Mouse (Mus musculus): ENCODE results near the gene Hormad2. TPM values are rescaled to one million over a fixed set of nuclear protein-coding genes. Genes with fewer than 3 reads are reported as not detected.

Gene Hormad2
- polyA plus RNA-seq, 1 experiment from 2014 or later = 0.10 TPM

GRCm38 (mm10) chr11:4438211-4438610, 2.7 kb downstream of the Hormad2 start:
- WGBS = 64% methylated on average over 2 of the region's 2 CpGs
- H3K27me3 ChIP-seq = no peaks in the 10 kb centered on the region
- H3K36me3 ChIP-seq = no peaks in the 10 kb centered on the region
- no peak overlapping the region for H3K9ac ChIP-seq
- no peak for ATAC-seq (ENCODE audit: insufficient number of reproducible peaks, insufficient read depth, low FRiP score, low TSS enrichment)
- 0 out of 2 replicates have a peak, but pooled peaks cover 3% of the 10 kb centered on the region for H3K4me1 ChIP-seq
- no peak overlapping the region for H3K4me3 ChIP-seq
- H3K4me2 ChIP-seq (replicated peaks) = no peak overlapping the region
- no peak overlapping the region for H3K27ac ChIP-seq
- no peaks in the 10 kb centered on the region for H3K9me3 ChIP-seq

GRCm38 (mm10) chr11:4437318-4437717, 3.6 kb downstream of the Hormad2 start:
- H3K4me3 ChIP-seq = no peak overlapping the region
- no peak overlapping the region for H3K9ac ChIP-seq
- no peaks in the 10 kb centered on the region for H3K27me3 ChIP-seq
- no peaks in the 10 kb centered on the region for H3K9me3 ChIP-seq
- H3K27ac ChIP-seq = no peak overlapping the region
- 87% methylated on average over 1 of the region's 1 CpGs for WGBS
- H3K4me2 ChIP-seq (replicated peaks) = no peak overlapping the region
- H3K4me1 ChIP-seq = 0 out of 2 replicates have a peak, but pooled peaks cover 3% of the 10 kb centered on the region
- no peaks in the 10 kb centered on the region for H3K36me3 ChIP-seq
- ATAC-seq (ENCODE audit: insufficient number of reproducible peaks, insufficient read depth, low FRiP score, low TSS enrichment) = no peak

DNA sequence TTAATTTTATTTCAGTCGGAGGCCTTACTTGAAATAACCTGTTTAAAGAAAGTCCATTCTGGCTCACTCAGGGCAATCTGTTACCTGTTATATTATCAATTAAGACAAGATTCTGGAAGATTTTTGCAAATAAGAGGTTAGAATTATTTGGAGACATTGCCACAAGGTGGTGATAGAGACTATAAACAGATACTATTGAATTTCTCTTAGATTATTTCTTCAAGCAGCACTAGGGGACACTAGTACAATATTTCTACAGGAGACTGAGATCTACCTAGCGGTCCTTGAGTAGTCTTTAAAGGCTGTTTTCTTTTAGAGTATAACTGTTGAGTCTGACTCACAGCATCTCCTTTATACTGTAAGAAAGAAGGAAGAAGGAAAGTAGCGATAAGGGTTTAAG, 4.3 kb downstream of the Hormad2 start:
- WGBS = 82% methylated on average over 3 of the region's 3 CpGs
- no peak overlapping the region for H3K9ac ChIP-seq
- no peak overlapping the region for H3K27ac ChIP-seq
- no peak for ATAC-seq (ENCODE audit: insufficient number of reproducible peaks, insufficient read depth, low FRiP score, low TSS enrichment)
- H3K36me3 ChIP-seq = no peaks in the 10 kb centered on the region
- H3K9me3 ChIP-seq = no peaks in the 10 kb centered on the region
- H3K4me3 ChIP-seq = no peak overlapping the region
- H3K27me3 ChIP-seq = no peaks in the 10 kb centered on the region
- no peak overlapping the region for H3K4me2 ChIP-seq (replicated peaks)
- H3K4me1 ChIP-seq = 0 out of 2 replicates have a peak, but pooled peaks cover 3% of the 10 kb centered on the region

- no peak for ATAC-seq (ENCODE audit: insufficient number of reproducible peaks, insufficient read depth, low FRiP score, low TSS enrichment)
- WGBS = 51% methylated on average over 4 of the region's 4 CpGs
- Histone ChIP-seq H3K9ac (no peak overlapping the region), H3K4me3 (no peak overlapping the region), H3K27me3 (no peaks in the 10 kb centered on the region), H3K36me3 (no peaks in the 10 kb centered on the region), H3K27ac (no peak overlapping the region), H3K4me2 (replicated peaks) (no peak overlapping the region), H3K4me1 (no peaks in the 10 kb centered on the region), H3K9me3 (no peaks in the 10 kb centered on the region)
Observed at GRCm38 (mm10) chr11:4434461-4434860, 6.4 kb downstream of the Hormad2 start.

- H3K36me3 ChIP-seq = no peaks in the 10 kb centered on the region
- no peak overlapping the region for H3K9ac ChIP-seq
- H3K4me2 ChIP-seq (replicated peaks) = no peak overlapping the region
- H3K4me1 ChIP-seq = no peaks in the 10 kb centered on the region
- WGBS = 87% methylated on average over 8 of the region's 8 CpGs
- H3K27ac ChIP-seq = no peak overlapping the region
- H3K27me3 ChIP-seq = no peaks in the 10 kb centered on the region
- ATAC-seq (ENCODE audit: insufficient number of reproducible peaks, insufficient read depth, low FRiP score, low TSS enrichment) = no peak
- no peaks in the 10 kb centered on the region for H3K9me3 ChIP-seq
- H3K4me3 ChIP-seq = no peak overlapping the region
Observed at GRCm38 (mm10) chr11:4423818-4424217, 17.1 kb downstream of the Hormad2 start.

GRCm38 (mm10) chr11:4422494-4423425, 18.1 kb downstream of the Hormad2 start:
- ATAC-seq (ENCODE audit: insufficient number of reproducible peaks, insufficient read depth, low FRiP score, low TSS enrichment) = no peak
- Histone ChIP-seq H3K9ac (no peak overlapping the region), H3K27me3 (no peaks in the 10 kb centered on the region), H3K4me3 (no peak overlapping the region), H3K4me2 (replicated peaks) (no peak overlapping the region), H3K9me3 (no peaks in the 10 kb centered on the region), H3K36me3 (no peaks in the 10 kb centered on the region), H3K27ac (no peak overlapping the region), H3K4me1 (no peaks in the 10 kb centered on the region)
- 77% methylated on average over 16 of the region's 16 CpGs for WGBS

DNA sequence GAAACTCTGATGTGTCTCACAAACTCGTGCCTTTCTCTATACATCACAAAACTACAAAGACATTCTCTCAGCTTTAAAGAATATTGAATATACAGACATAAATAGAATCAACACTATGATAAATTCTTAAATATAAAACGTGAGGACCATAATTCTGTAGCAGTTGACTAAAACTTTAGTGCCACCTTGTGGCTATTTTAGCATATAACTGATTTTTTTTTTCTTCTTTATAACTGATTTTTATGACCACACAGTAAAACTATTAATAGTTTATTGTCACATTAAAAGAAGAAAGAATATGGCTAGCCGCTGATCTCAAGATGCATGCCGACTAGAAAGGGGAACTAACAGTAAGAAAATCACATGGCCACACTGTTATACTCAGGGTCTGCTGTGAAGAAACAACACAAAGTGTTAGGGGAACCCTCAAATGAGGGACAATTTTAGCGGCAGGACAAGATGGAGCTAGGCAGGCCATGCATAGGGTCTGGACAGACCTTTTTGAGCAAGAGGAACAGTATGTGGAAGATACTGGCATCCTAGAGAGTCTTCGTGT, 18.9 kb downstream of the Hormad2 start:
- Histone ChIP-seq H3K4me1 (no peaks in the 10 kb centered on the region), H3K27me3 (no peaks in the 10 kb centered on the region), H3K4me3 (no peak overlapping the region), H3K9me3 (no peaks in the 10 kb centered on the region), H3K36me3 (no peaks in the 10 kb centered on the region), H3K4me2 (replicated peaks) (no peak overlapping the region), H3K9ac (no peak overlapping the region), H3K27ac (no peak overlapping the region)
- ATAC-seq (ENCODE audit: insufficient number of reproducible peaks, insufficient read depth, low FRiP score, low TSS enrichment) = no peak
- WGBS = 49% methylated on average over 6 of the region's 6 CpGs

GRCm38 (mm10) chr11:4417986-4418385, 22.9 kb downstream of the Hormad2 start:
- H3K27ac ChIP-seq = no peak overlapping the region
- H3K4me3 ChIP-seq = no peak overlapping the region
- H3K4me2 ChIP-seq (replicated peaks) = no peak overlapping the region
- no peaks in the 10 kb centered on the region for H3K9me3 ChIP-seq
- H3K9ac ChIP-seq = no peak overlapping the region
- 89% methylated on average over 3 of the region's 3 CpGs for WGBS
- no peaks in the 10 kb centered on the region for H3K36me3 ChIP-seq
- no peak for ATAC-seq (ENCODE audit: insufficient number of reproducible peaks, insufficient read depth, low FRiP score, low TSS enrichment)
- no peaks in the 10 kb centered on the region for H3K4me1 ChIP-seq
- H3K27me3 ChIP-seq = no peaks in the 10 kb centered on the region

DNA sequence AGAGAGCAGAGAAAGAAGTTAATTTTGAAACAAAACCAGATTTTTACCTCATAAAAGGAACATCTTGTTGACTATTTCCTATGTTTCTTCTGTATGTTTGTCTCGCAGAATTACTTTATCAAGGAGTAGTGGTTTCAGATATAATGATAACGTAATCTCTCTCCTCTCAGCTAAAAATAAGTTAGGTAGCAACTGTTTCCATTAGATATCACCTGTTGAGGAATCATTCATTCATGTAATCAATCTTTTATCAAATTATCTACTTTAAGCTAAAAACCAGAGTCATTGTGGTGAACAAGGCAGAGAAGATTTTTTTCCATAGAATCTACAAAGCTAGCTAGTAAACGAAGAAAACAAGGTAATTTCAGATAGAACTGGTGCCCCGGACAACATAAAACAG, 28.6 kb downstream of the Hormad2 start:
- no peaks in the 10 kb centered on the region for H3K27me3 ChIP-seq
- H3K36me3 ChIP-seq = no peaks in the 10 kb centered on the region
- H3K4me2 ChIP-seq (replicated peaks) = no peak overlapping the region
- H3K9ac ChIP-seq = no peak overlapping the region
- no peaks in the 10 kb centered on the region for H3K4me1 ChIP-seq
- ATAC-seq (ENCODE audit: insufficient number of reproducible peaks, insufficient read depth, low FRiP score, low TSS enrichment) = no peak
- no peak overlapping the region for H3K27ac ChIP-seq
- 89% methylated on average over 4 of the region's 4 CpGs for whole genome bisulfite sequencing
- H3K4me3 ChIP-seq = no peak overlapping the region
- H3K9me3 ChIP-seq = no peaks in the 10 kb centered on the region

DNA sequence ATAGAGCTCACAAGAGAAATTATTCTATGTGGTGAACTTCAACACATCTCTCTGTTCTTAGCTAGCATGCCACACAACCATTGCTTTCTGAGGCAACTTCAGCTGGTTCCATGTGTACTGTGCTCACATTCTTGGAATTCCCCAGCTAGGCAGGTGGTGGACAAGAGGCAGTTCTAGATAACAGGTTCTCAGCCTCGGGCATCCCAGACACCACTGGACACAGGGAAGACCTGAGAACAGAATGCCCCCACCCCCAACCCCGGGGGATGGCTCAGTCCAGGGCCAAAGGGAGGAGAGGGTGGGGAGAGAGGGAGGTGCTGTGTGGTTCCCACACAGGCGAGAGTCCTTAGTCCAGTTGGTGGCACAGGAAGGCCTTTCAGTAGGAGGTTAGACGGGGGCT, 36.6 kb downstream of the Hormad2 start:
- ATAC-seq (ENCODE audit: insufficient number of reproducible peaks, insufficient read depth, low FRiP score, low TSS enrichment) = no peak
- 43% methylated on average over 4 of the region's 4 CpGs for WGBS

DNA sequence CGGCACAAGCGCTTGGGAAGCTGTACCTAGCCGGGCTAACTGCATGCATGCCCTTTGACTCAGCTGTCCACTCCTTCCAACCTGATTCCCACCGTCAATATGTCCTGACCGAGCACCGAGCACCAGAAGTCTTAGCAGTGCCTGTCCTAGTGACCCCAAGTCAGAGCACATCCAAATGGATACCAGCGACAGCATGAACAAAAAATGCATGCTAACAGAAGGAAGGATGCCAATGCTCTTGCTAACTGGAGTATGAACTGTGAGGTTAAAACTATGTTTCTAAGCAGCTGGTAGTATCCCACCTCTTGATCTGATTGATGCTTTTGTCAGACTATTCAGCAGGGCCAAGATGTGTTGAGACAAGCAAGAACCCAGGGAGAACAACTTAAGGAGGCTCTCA, 37.5 kb downstream of the Hormad2 start:
- no peak for ATAC-seq (ENCODE audit: insufficient number of reproducible peaks, insufficient read depth, low FRiP score, low TSS enrichment)
- no peak overlapping the region for H3K4me3 ChIP-seq

More for the DNA sequence above, 36.6 kb downstream of the Hormad2 start:
- Histone ChIP-seq H3K4me3 (no peak overlapping the region), H3K27me3 (no peaks in the 10 kb centered on the region), H3K9ac (no peak overlapping the region), H3K27ac (no peak overlapping the region), H3K36me3 (no peaks in the 10 kb centered on the region), H3K4me2 (replicated peaks) (no peak overlapping the region), H3K4me1 (no peaks in the 10 kb centered on the region), H3K9me3 (no peaks in the 10 kb centered on the region)

GRCm38 (mm10) chr11:4401251-4401650, 39.7 kb downstream of the Hormad2 start:
- H3K27ac ChIP-seq = no peak overlapping the region
- H3K4me3 ChIP-seq = no peak overlapping the region
- no peak overlapping the region for H3K4me2 ChIP-seq (replicated peaks)
- no peak for ATAC-seq (ENCODE audit: insufficient number of reproducible peaks, insufficient read depth, low FRiP score, low TSS enrichment)
- H3K27me3 ChIP-seq = no peaks in the 10 kb centered on the region
- H3K4me1 ChIP-seq = no peaks in the 10 kb centered on the region
- no peak overlapping the region for H3K9ac ChIP-seq
- H3K36me3 ChIP-seq = no peaks in the 10 kb centered on the region
- H3K9me3 ChIP-seq = no peaks in the 10 kb centered on the region
- WGBS = 46% methylated on average over 5 of the region's 5 CpGs

More for the DNA sequence above, 37.5 kb downstream of the Hormad2 start:
- H3K9me3 ChIP-seq = no peaks in the 10 kb centered on the region
- H3K27ac ChIP-seq = no peak overlapping the region
- no peak overlapping the region for H3K9ac ChIP-seq
- no peaks in the 10 kb centered on the region for H3K27me3 ChIP-seq
- WGBS = 74% methylated on average over 7 of the region's 7 CpGs
- H3K4me1 ChIP-seq = no peaks in the 10 kb centered on the region
- H3K36me3 ChIP-seq = no peaks in the 10 kb centered on the region
- no peak overlapping the region for H3K4me2 ChIP-seq (replicated peaks)
